Mouse (Mus musculus): Measurements from ENCODE around the gene Kdm3a.

GRCm38 (mm10) chr6:71625984-71626383 is 6.8 kb downstream of the Kdm3a start:
- no peak for TF ChIP-seq ZNF384 (IDR thresholded peaks at IDR 0.05; ENCODE audit: low read depth, low read length)
- TF ChIP-seq MAFK (IDR thresholded peaks at IDR 0.05; ENCODE audit: insufficient read depth, low read depth, low read length): no peak
- TF ChIP-seq ZC3H11A (IDR thresholded peaks at IDR 0.05; ENCODE audit: borderline replicate concordance, low read depth, low read length): no peak
- TF ChIP-seq CHD2 (IDR thresholded peaks at IDR 0.05; ENCODE audit: low read depth, low read length): no peak; the same call in 1 of the 2 replicates
- TF ChIP-seq HCFC1 (IDR thresholded peaks at IDR 0.05; ENCODE audit: borderline replicate concordance, insufficient read depth, low read length): no peak

Measured in ES-E14 (cell line).